Mouse (Mus musculus): ENCODE data around the gene 1700022I11Rik. TPM values are rescaled to one million over a fixed set of nuclear protein-coding genes. Genes with fewer than 3 reads are reported as not detected.
"Not testable (repeated sequence)": the region's sequence is repeated elsewhere in the genome, so short reads cannot be mapped to it uniquely, and the experiment has no call there.

1700022I11Rik gene
- polyA plus RNA-seq, 1 experiment from 2014 or later, result 0.30 TPM

GRCm38 (mm10) chr4:42973868-42974267 is 4.5 kb downstream of the 1700022I11Rik start:
- peak overlapping the region; percentile 43; the same call in 1 of the 2 replicates for H3K27ac ChIP-seq (ENCODE audit: low read length)
- TF ChIP-seq CTCF (IDR thresholded peaks at IDR 0.05), result no peak
- TF ChIP-seq EP300 (IDR thresholded peaks at IDR 0.05), result no peak
- H3K4me3 ChIP-seq (ENCODE audit: low read depth, low read length), result no peak overlapping the region
- no peaks in the 10 kb centered on the region; the same call in 1 of the 2 replicates for H3K36me3 ChIP-seq (ENCODE audit: insufficient read depth, low read length)
- H3K4me2 ChIP-seq (replicated peaks; ENCODE audit: low read depth, low read length), result no peak overlapping the region
- no peak overlapping the region for H3K9ac ChIP-seq (replicated peaks; ENCODE audit: low read depth)
- 68% methylated on average over 5 of the region's 5 CpGs for WGBS
- ATAC-seq, result no peak
- no peak for DNase-seq (ENCODE audit: low spot score)
- H3K9me3 ChIP-seq (ENCODE audit: low read length), result no peaks in the 10 kb centered on the region
- no peaks in the 10 kb centered on the region for H3K4me1 ChIP-seq (ENCODE audit: insufficient read depth, low read depth, low read length)
- H3K27me3 ChIP-seq (replicated peaks; ENCODE audit: insufficient read depth, low read length), result no peaks in the 10 kb centered on the region

- ATAC-seq, result no peak
- Histone ChIP-seq H3K9me3 (ENCODE audit: low read length) (no peaks in the 10 kb centered on the region), H3K4me2 (replicated peaks; ENCODE audit: low read depth, low read length) (no peak overlapping the region), H3K4me1 (ENCODE audit: insufficient read depth, low read depth, low read length) (no peaks in the 10 kb centered on the region), H3K27me3 (replicated peaks; ENCODE audit: insufficient read depth, low read length) (no peaks in the 10 kb centered on the region), H3K27ac (ENCODE audit: low read length) (no peak overlapping the region), H3K36me3 (ENCODE audit: insufficient read depth, low read length) (peaks cover 8% of the 10 kb centered on the region; the same call in 1 of the 2 replicates), H3K4me3 (ENCODE audit: low read depth, low read length) (no peak overlapping the region), H3K9ac (replicated peaks; ENCODE audit: low read depth) (no peak overlapping the region)
- DNase-seq (ENCODE audit: low spot score), result no peak
- WGBS, result 89% methylated on average over 4 of the region's 4 CpGs
- TF ChIP-seq EP300 (IDR thresholded peaks at IDR 0.05), result no peak
- peak; percentile 35 for TF ChIP-seq CTCF (IDR thresholded peaks at IDR 0.05)
Measured at GRCm38 (mm10) chr4:42978062-42978461, 8.7 kb downstream of the 1700022I11Rik start.

- not testable (repeated sequence) for H3K4me2 ChIP-seq (replicated peaks; ENCODE audit: low read depth, low read length); ATAC-seq; H3K9ac ChIP-seq (replicated peaks; ENCODE audit: low read depth); H3K27me3 ChIP-seq (replicated peaks; ENCODE audit: insufficient read depth, low read length); H3K4me3 ChIP-seq (ENCODE audit: low read depth, low read length); H3K9me3 ChIP-seq (ENCODE audit: low read length); H3K4me1 ChIP-seq (ENCODE audit: insufficient read depth, low read depth, low read length); H3K27ac ChIP-seq (ENCODE audit: low read length); DNase-seq (ENCODE audit: low spot score)
- H3K36me3 ChIP-seq (ENCODE audit: insufficient read depth, low read length), result peaks cover 19% of the 10 kb centered on the region
- 84% methylated on average over 7 of the region's 8 CpGs for WGBS
Measured at GRCm38 (mm10) chr4:42980467-42980866, 11.1 kb downstream of the 1700022I11Rik start.

GRCm38 (mm10) chr4:42988296-42988695 is 18.9 kb downstream of the 1700022I11Rik start:
- 81% methylated on average over 1 of the region's 1 CpGs for WGBS

DNA sequence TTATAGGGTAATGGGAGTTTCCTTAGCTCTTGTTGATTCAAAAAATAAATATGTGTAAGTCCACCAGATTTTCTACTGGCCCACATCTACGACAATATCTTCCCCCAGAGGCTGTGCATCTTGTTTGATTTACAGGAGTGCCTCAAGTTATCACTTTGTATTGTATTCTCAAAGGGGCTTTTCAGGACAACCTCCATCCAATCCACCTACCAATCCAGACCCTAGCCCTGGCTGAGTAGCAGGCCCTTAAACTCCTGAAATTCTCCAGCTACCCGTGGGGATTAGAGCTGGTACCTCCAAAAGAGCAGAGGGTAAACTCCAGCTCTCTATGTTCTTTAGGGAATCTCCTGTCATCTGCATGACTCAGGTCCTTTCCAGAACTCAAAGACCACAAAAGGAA is 28.6 kb downstream of the 1700022I11Rik start:
- no peak for TF ChIP-seq CTCF (IDR thresholded peaks at IDR 0.05)
- TF ChIP-seq EP300 (IDR thresholded peaks at IDR 0.05), result no peak

More at GRCm38 (mm10) chr4:42988296-42988695, 18.9 kb downstream of the 1700022I11Rik start:
- Histone ChIP-seq H3K4me3 (ENCODE audit: low read depth, low read length) (no peak overlapping the region), H3K27ac (ENCODE audit: low read length) (no peak overlapping the region), H3K4me1 (ENCODE audit: insufficient read depth, low read depth, low read length) (no peaks in the 10 kb centered on the region), H3K36me3 (ENCODE audit: insufficient read depth, low read length) (peaks cover 46% of the 10 kb centered on the region), H3K9ac (replicated peaks; ENCODE audit: low read depth) (no peak overlapping the region), H3K27me3 (replicated peaks; ENCODE audit: insufficient read depth, low read length) (no peaks in the 10 kb centered on the region), H3K9me3 (ENCODE audit: low read length) (no peaks in the 10 kb centered on the region), H3K4me2 (replicated peaks; ENCODE audit: low read depth, low read length) (no peak overlapping the region)
- TF ChIP-seq CTCF (IDR thresholded peaks at IDR 0.05) (peak; percentile 34), EP300 (IDR thresholded peaks at IDR 0.05) (no peak)
- DNase-seq (ENCODE audit: low spot score) (no peak), ATAC-seq (no peak)

GRCm38 (mm10) chr4:42999451-43000140 is 30.2 kb downstream of the 1700022I11Rik start:
- peaks cover 4% of the 10 kb centered on the region for H3K36me3 ChIP-seq (ENCODE audit: insufficient read depth, low read length)
- peak overlapping the region; percentile 75 for H3K4me2 ChIP-seq (replicated peaks; ENCODE audit: low read depth, low read length)
- DNase-seq (ENCODE audit: low spot score), result peak; percentile 80
- H3K4me1 ChIP-seq (ENCODE audit: insufficient read depth, low read depth, low read length), result peaks cover 13% of the 10 kb centered on the region; the same call in 1 of the 2 replicates
- ATAC-seq, result peak; percentile 61
- H3K4me3 ChIP-seq (ENCODE audit: low read depth, low read length), result peak overlapping the region; percentile 75
- H3K27me3 ChIP-seq (replicated peaks; ENCODE audit: insufficient read depth, low read length), result no peaks in the 10 kb centered on the region
- H3K9me3 ChIP-seq (ENCODE audit: low read length), result no peaks in the 10 kb centered on the region
- peak overlapping the region; percentile 96 for H3K27ac ChIP-seq (ENCODE audit: low read length)
- peak overlapping the region; percentile 98 for H3K9ac ChIP-seq (replicated peaks; ENCODE audit: low read depth)
- TF ChIP-seq CTCF (IDR thresholded peaks at IDR 0.05) (peak; percentile 61), EP300 (IDR thresholded peaks at IDR 0.05) (no peak)
- under 1% methylated on average over 46 of the region's 51 CpGs for WGBS

More for the DNA sequence above, 28.6 kb downstream of the 1700022I11Rik start:
- ATAC-seq, result no peak
- Histone ChIP-seq H3K27ac (ENCODE audit: low read length) (no peak overlapping the region), H3K4me3 (ENCODE audit: low read depth, low read length) (no peak overlapping the region), H3K9ac (replicated peaks; ENCODE audit: low read depth) (no peak overlapping the region), H3K27me3 (replicated peaks; ENCODE audit: insufficient read depth, low read length) (no peaks in the 10 kb centered on the region), H3K9me3 (ENCODE audit: low read length) (no peaks in the 10 kb centered on the region), H3K4me2 (replicated peaks; ENCODE audit: low read depth, low read length) (no peak overlapping the region; the same call in 1 of the 2 replicates), H3K36me3 (ENCODE audit: insufficient read depth, low read length) (peaks cover 8% of the 10 kb centered on the region), H3K4me1 (ENCODE audit: insufficient read depth, low read depth, low read length) (peaks cover 13% of the 10 kb centered on the region; the same call in 1 of the 2 replicates)
- no peak for DNase-seq (ENCODE audit: low spot score)
- 34% methylated on average over 2 of the region's 2 CpGs for WGBS

DNA sequence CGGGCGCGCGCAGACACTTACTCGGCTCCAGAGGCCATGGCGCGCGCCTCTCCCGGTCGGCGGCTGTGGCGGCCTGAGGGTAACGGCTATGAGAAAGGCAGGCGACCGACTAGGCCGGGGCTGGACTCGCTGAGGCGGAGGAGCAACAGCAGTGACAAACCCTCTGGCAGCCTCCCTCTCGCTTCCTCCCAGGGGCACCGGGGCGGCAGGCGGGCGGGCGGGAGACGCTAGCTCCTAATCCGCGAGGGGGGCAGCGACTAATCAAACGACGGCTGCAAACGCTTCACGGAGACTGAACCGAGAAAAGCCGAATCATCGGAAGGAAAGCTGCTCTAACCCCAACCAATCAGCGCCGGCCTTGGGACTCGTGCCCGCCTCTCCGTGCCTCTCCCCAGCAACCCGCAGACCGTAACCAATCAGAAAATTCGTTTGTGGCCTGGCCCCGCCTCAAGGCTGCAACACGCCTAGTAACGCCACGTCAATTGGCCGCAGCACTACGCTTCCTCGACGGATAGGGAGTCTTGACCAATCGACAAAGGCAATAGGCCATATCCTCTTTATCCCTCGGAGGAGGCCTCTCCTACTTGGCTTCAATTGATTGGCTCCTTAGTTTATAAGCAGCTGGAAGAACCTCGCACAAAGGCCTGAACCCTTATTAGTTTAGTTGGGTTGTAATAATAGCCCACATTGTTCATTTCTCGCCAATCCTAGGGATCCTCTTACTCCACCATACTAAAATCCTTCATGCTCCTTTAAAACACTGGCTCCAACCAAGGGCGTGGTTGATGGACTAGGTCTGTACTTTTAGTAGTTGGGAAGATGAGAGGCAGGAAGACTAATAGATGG is 31.0 kb downstream of the 1700022I11Rik start, which contains the start of gene Vcp:
Gene Vcp, minus strand, starts transcription at position 367 of the 846 bp plus-strand sequence.
- DNase-seq (ENCODE audit: low spot score), result peak; percentile 100
- Histone ChIP-seq H3K4me2 (replicated peaks; ENCODE audit: low read depth, low read length) (peak within 1 kb of the TSS; percentile 75), H3K9ac (replicated peaks; ENCODE audit: low read depth) (peak within 1 kb of the TSS; percentile 98), H3K27ac (ENCODE audit: low read length) (peak within 1 kb of the TSS; percentile 96), H3K4me1 (ENCODE audit: insufficient read depth, low read depth, low read length) (peaks cover 13% of the 10 kb centered on the region; the same call in 1 of the 2 replicates), H3K4me3 (ENCODE audit: low read depth, low read length) (peak within 1 kb of the TSS; percentile 75)
- WGBS, result 2% methylated on average over 40 of the region's 56 CpGs
- H3K9me3 ChIP-seq (ENCODE audit: low read length); H3K27me3 ChIP-seq (replicated peaks; ENCODE audit: insufficient read depth, low read length); H3K36me3 ChIP-seq (ENCODE audit: insufficient read depth, low read length): not testable (repeated sequence)
- peak; percentile 99 for ATAC-seq

Data from lung, postnatal 0 days (tissue).